Mouse (Mus musculus): ENCODE results near the gene Gm10306.

Gene Gm10306

DNA sequence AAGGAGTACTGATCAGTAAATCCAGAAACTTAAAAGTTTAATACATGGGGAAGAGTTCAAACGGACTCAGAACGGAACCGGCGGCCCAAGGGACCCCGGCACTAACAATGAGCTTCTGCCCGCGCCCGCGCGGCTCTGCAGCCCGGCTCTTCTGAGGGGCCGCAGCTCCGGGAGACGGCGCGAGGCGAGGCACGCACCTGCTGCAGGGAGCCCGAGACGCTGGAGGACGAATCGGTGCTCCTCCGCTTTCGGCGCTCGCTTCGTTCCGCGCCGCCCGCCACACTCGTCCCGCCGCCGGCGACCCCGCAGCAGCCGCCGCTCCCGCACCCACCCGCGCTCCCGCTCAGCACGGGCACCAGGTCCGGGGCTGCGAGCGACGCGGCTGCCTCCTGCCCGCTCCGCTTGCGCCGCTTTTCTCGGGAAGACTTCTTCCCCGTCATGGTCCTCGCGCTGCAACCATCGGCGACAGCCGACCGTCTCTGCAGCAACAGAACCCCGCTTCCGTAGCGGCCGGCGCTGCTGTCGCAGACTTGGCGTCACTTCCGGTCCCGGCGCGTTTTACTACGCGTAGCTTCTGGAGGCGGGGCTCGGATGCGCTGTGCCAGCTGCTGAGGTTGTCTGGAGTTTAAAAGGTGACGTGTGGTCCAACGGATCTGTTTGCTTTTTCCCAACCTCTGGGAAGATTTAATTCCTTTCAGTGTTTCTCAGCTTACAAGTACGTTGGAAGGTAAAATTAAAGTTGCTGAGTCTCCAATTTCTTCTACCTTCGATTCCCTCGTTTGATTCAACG lies at the start of gene Gm10306, which contains the start of gene Caap1:
Gene Gm10306 (plus strand): TSS at position 282 of the 790 bp plus-strand sequence.
Gene Caap1 (minus strand): TSS at position 532 of the 790 bp plus-strand sequence.
- peak; percentile 85 to 90 for DNase-seq (ENCODE audit: low spot score in 2 of 2)

DNA sequence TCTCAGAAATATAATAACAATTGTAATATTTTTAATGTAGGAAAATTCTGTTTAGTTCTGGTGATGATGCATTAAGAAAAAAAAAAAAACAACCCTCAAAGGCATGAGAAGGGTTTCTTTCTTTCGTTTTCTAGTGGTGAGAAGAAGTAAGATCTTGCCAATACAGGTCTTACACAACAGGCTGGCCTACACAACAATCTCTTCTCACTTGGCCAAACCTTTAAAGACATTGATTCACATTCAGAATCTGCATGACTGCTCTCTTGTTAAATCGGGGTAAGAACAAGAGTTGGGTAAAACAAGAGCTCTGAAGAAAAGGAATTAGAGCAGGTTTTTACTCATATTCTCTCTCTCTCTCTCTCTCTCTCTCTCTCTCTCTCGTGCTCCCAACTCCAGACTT lies 41.0 kb upstream of the Gm10306 start:
- DNase-seq (ENCODE audit: low spot score in 2 of 2), result no peak

GRCm38 (mm10) chr4:94517631-94518030 lies 38.7 kb upstream of the Gm10306 start:
- no peak for DNase-seq (ENCODE audit: low spot score in 2 of 2)

DNA sequence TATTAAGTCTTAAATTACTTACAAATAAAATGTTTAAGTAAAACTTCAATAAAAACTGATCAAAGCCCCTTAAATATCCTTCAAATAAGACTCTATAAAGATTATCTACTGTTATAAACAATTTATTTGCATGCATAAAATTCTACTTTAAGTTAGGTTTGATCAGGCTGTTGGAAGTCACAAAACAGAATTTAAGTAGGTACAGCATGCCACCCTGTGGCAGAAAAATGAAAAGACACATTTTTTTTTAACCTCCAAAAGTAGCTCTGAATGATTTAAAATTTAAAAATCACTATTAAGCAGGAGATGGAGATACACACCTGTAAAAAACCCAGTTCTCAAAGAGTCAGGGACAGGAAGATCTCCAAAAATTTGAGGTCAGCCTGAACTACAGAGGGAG lies 33.0 kb upstream of the Gm10306 start:
- no peak for DNase-seq (ENCODE audit: low spot score in 2 of 2)

DNA sequence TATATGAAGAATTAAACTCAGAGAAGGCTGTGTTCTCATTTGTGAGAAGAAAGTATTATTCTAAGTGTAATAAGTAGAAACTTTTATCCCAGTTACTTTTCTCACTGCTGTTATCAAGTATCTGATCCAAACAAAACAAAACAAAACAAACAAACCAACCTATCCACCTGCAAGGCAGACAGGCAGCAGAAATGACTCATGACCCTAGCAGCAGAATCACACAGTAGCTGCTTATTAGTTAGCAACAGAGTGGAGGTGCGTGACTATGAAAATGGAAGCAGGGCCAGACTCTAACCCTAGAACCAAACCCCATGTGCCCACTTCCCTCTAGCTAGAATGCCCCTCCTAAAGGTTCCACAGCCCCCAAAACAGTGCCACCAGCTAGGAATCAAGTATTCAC lies 26.9 kb upstream of the Gm10306 start:
- no peak for DNase-seq (ENCODE audit: low spot score in 2 of 2)

DNA sequence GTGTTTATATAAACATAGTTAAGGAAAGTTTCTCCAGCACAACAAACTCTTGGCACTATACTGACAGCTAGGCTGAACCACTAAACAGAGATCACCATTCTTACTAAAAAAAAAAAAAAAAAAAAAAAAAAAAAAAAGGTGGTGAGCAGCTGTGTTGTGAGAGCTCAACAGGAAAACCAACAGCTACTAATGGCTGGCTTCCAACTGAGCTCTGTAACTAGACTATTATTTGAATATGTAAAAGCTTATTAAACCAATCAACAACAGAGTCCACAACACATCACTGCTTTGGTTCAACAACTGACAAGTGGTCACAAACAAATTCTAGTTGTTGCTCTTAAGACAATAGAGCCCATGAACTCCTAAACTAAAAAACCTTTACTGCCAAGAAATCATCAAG lies 23.1 kb upstream of the Gm10306 start:
- no peak for DNase-seq (ENCODE audit: low spot score in 2 of 2)

DNA sequence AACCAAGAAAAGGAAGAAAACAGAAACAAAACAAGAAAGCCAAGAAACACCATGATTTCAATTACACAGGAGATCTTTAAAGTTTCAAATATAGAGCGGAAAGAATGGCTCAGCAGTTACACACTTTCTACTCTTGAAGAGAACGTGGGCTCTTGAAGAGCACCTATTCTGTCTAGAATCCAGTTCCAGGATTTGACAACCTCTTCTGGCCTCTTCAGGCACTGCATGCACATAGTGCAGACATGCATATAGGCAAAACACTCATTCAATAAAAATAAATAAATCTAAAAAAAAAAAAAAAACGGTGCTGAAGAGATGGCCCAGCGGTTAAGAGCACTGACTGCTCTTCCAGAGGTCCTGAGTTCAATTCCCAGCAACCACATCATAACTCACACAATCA lies 13.3 kb upstream of the Gm10306 start:
- no peak for DNase-seq (ENCODE audit: low spot score in 2 of 2)

- no peak for DNase-seq (ENCODE audit: low spot score in 2 of 2)
Measured at GRCm38 (mm10) chr4:94544321-94544720, 12.0 kb upstream of the Gm10306 start.

DNA sequence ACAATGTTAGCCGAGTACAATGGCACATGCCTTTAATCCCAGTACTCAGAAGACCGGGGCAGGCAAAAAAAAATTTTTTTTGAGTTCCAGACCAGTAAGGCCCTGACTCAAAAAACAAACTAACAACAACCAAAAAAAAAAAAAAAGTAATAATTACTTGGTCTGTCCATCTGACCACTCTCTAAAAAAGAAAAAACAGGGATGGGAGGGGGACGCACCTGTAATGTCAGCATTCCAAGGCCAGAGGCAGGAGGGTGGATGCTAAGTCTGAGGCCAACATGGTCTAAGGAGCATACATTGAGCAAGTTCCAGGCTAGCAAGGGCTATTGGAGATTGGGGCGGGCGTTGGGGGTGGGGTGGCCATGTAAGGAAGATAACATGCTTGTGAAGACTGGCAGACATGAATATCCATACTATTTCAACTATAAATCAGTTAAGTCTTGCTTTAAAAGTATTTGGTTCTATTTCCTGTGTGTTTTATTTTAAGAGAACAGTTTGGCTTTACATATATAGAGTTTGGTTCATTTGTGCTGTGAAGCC lies 1.3 kb upstream of the Gm10306 start:
- DNase-seq (ENCODE audit: low spot score in 2 of 2), result no peak

- DNase-seq (ENCODE audit: low spot score in 2 of 2), result no peak
Measured at GRCm38 (mm10) chr4:94557145-94557544, 799 bp downstream of the Gm10306 start.

DNA sequence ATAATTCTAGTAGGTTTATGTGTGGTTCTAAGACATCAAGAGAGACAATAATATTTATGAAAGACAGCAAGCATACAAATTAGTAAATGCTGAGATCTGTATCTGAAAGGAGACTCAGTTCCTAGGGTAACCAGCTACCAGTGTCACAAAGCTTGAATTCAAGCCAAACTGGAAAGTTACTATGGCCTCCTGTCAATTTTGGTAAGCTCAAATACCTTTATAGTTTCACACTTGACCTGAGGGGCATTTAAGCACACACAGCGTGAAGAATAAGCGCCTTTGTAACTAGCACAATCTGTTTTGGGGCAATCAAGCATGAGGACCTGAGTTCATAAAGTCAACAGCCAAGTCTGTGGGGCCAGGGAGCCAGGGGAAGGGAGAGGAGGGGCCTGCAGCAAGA lies 2.9 kb downstream of the Gm10306 start:
- DNase-seq (ENCODE audit: low spot score in 2 of 2), result no peak

DNA sequence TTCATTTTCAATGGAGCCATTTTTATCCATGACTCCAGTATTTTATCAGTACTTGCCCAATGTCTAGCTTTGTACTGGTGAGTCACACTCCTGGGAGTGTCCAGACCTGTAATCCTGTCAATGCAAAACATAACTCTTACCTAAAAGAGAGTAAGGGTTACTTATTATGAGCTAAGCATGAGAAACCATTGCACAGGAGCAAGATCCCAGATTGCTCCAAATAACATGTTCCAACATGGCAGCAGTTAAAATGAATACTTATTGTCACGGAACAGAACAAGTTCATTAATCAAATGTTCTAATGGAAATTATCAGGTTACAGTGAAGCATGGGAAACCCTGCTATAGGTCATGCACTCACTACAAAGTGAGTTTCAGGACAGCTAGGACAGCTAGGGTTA lies 4.0 kb downstream of the Gm10306 start:
- DNase-seq (ENCODE audit: low spot score in 2 of 2), result no peak

- no peak for DNase-seq (ENCODE audit: low spot score in 2 of 2)
Measured at GRCm38 (mm10) chr4:94561954-94562648, 5.8 kb downstream of the Gm10306 start.

- DNase-seq (ENCODE audit: low spot score in 2 of 2), result no peak
Measured at GRCm38 (mm10) chr4:94564297-94564696, 8.0 kb downstream of the Gm10306 start.

DNA sequence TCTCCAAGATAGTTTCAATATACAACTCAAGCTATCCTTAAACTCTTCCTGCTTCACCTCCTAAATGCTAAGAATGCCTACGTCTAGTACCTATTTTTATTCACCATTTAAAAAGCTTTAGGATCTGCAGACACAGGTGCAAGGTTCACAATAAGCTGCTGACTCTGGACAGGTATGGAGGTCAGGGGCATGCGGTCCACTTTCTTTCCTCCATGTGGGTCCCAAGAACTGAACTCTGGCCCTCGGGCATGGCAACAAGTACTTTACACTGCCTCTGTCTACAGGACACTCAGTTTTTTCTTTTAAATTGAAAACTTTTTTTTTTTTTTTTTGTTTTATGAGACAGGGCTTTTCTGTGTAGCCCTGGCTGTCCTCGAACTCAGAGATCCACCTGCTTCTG lies 16.3 kb downstream of the Gm10306 start:
- no peak for DNase-seq (ENCODE audit: low spot score in 2 of 2)

- DNase-seq (ENCODE audit: low spot score in 2 of 2), result no peak
Measured at GRCm38 (mm10) chr4:94591765-94592381, 35.5 kb downstream of the Gm10306 start.

DNA sequence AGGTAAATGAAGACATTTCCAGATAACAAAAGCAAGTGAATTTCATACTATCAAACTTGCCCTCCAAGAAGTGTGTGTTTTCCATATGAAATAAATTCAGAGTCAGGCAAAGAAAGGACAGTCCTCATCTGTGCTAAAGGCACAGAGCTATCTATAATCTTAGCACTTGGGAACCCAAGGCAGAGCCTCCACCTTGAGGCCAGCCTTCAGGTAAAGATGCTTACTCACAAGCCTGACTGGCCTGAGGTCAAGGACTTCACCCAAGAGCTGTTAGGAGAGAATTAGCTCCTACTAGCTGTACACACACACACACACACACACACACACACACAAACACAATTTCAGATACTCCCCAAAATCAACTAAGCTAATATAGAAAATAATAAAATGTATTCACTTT lies 36.4 kb downstream of the Gm10306 start:
- no peak for DNase-seq (ENCODE audit: low spot score in 2 of 2)

- DNase-seq (ENCODE audit: low spot score in 2 of 2), result no peak
Measured at GRCm38 (mm10) chr4:94601395-94601794, 45.0 kb downstream of the Gm10306 start.

GRCm38 (mm10) chr4:94602496-94603030 lies 46.2 kb downstream of the Gm10306 start:
- no peak for DNase-seq (ENCODE audit: low spot score in 2 of 2)

GRCm38 (mm10) chr4:94603031-94603629 lies 46.8 kb downstream of the Gm10306 start, which contains the start of gene Plaa:
Gene Plaa (minus strand): TSS chr4:94603244.
- DNase-seq (ENCODE audit: low spot score in 2 of 2), result peak; percentile 88 to 91

DNA sequence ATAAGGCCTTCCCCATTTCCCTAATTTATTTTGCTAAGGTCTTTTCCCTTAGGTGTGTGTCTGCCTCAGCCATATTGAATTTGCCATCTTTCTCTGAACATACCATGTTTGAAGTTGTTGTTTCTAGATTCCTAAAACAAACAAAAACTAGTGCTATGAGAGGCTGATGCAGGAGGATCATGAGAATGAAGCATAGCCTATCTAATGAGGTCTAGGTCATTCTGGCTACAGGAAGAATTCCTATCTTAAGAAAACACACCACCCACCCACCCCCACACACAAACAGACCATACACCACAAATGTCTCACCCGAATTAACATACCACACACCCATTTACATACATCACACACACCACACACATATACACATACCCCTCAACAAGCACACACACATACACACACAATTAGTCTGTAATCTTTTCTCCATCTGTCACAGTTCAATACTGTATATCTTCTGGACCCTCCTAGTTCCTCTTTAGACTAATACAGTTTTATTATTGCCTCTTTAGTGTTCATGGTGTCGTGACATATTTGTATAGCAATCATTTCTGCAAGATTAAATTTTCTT lies 48.2 kb downstream of the Gm10306 start:
- DNase-seq (ENCODE audit: low spot score in 2 of 2), result no peak
